Mouse (Mus musculus) neural tube, embryonic 11.5 days (tissue): ENCODE results near the gene Cmc2. TPM values are rescaled to one million over a fixed set of nuclear protein-coding genes. Genes with fewer than 3 reads are reported as not detected.

Experiments used
- ATAC-seq: fragments of 200-750 bp; cut with Nextera tagmentation; 2 replicates; pipeline ENCODE4 v1.8.0; 2017; ENCODE audit warnings: moderate number of reproducible peaks, mild to moderate bottlenecking, moderate TSS enrichment, moderate library complexity; ENCODE audit not compliant: insufficient read depth, low FRiP score, low TSS enrichment
- DNase-seq: peaks from one replicate; pipeline ENCODE4 v3.0.0-alpha.2; 2015; ENCODE audit warnings: low spot score
- H3K27ac ChIP-seq: fragments of 300-500 bp; sonication (generic); 2 replicates; pipeline ENCODE4 v1.5.1; 2014; ENCODE audit warnings: low read depth, mild to moderate bottlenecking, low read length
- H3K27me3 ChIP-seq: fragments of 300-500 bp; sonication (generic); 2 replicates; pipeline ENCODE4 v1.6.1; 2014; ENCODE audit warnings: mild to moderate bottlenecking, low read length, mixed read lengths; ENCODE audit not compliant: control insufficient read depth, insufficient read depth
- H3K36me3 ChIP-seq: fragments of 300-500 bp; sonication (generic); 2 replicates; pipeline ENCODE4 v1.6.1; 2014; ENCODE audit warnings: mild to moderate bottlenecking, low read length, moderate library complexity, mixed read lengths; ENCODE audit not compliant: control insufficient read depth, insufficient read depth
- H3K4me1 ChIP-seq: fragments of 300-500 bp; sonication (generic); 2 replicates; pipeline ENCODE4 v1.6.1; 2014; ENCODE audit warnings: low read length, mixed read lengths; ENCODE audit not compliant: control insufficient read depth, insufficient read depth
- H3K4me2 ChIP-seq: fragments of 300-500 bp; sonication (generic); 2 replicates; pipeline ENCODE4 v1.6.1; 2014; ENCODE audit warnings: low read depth, mild to moderate bottlenecking, moderate library complexity
- H3K4me3 ChIP-seq: fragments of 300-500 bp; sonication (generic); 2 replicates; pipeline ENCODE4 v1.5.1; 2014; ENCODE audit warnings: low read depth, low read length
- H3K9ac ChIP-seq: fragments of 300-500 bp; sonication (generic); 2 replicates; pipeline ENCODE4 v1.6.1; 2014; ENCODE audit warnings: mild to moderate bottlenecking, low read length
- H3K9me3 ChIP-seq: fragments of 300-500 bp; sonication (generic); 2 replicates; pipeline ENCODE4 v1.6.1; 2016; ENCODE audit warnings: low read length; ENCODE audit not compliant: control insufficient read depth
- WGBS: fragments of 180-500 bp; shearing (Covaris S2); extraction: QIAGEN DNeasy Blood & Tissue Kit; methylation state at CpG from one replicate; pipeline ENCODE4 v1.1.7; 2014; 5-methylcytosine and 5-hydroxymethylcytosine counted together
- polyA plus RNA-seq: library from polyadenylated mRNA; unstranded; fragments of >200 nt; fragmentation: Nextera tagmentation; extraction: Ambion mirVana; gene quantifications from 2 replicates; pipeline ENCODE4 v1.2.1, GENCODE M21; 2014

The Cmc2 gene
- 66.9 and 68.8 TPM in 2 replicates for polyA plus RNA-seq

DNA sequence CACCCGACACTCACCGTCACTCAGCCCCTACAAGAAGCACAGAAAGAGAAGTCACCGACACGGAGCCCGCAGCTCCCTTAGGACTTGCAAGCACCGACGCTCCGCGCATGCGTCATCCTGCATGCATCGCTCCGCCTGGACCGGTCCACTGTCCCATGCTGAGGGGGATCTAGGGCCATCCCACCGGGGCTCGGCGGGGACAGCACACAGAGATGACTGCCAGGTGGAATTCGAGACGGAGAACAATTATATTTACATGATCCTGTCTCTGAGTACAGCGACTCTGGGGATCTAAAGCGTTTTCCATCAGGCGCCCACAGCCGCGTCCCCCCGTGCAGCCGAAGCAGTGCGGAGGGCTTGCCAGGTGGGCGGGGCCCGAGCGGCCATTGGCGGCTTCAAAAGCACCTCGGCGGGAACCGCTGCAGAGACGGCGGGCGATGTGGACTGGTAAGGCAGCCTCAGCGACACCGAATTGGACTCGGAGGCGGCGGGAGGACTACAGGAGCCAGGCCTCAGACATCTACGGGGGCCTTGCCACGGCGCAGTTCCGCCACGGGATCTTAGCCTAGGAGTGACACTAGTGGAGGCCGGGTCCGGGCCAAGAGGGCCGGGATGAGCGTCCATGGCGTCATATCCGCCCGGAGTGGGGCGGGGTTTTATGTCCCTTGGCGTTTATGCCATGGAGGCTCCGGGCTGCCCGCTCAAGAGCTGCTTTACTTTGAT is at the start of gene Cmc2, which contains the start of gene Cenpn:
Gene Cmc2, minus strand, starts transcription at position 119 of the 723 bp plus-strand sequence.
Gene Cenpn, plus strand, starts transcription at position 394 of the 723 bp plus-strand sequence.
- H3K4me3 ChIP-seq: peak within 1 kb of the TSS; percentile 72
- peak within 1 kb of the TSS; percentile 76 for H3K4me2 ChIP-seq
- peak within 1 kb of the TSS; percentile 46 for H3K9ac ChIP-seq
- no peaks in the 10 kb centered on the region for H3K27me3 ChIP-seq
- peaks cover 3% of the 10 kb centered on the region; the same call in 1 of the 2 replicates for H3K4me1 ChIP-seq
- DNase-seq (peak; percentile 96), ATAC-seq (peak; percentile 97)
- 0 out of 2 replicates have a peak within 1 kb of the TSS, but pooled peaks have one; percentile 61 for H3K27ac ChIP-seq
- H3K36me3 ChIP-seq: no peaks in the 10 kb centered on the region
- under 1% methylated on average over 57 of the region's 57 CpGs for WGBS
- H3K9me3 ChIP-seq: no peaks in the 10 kb centered on the region

DNA sequence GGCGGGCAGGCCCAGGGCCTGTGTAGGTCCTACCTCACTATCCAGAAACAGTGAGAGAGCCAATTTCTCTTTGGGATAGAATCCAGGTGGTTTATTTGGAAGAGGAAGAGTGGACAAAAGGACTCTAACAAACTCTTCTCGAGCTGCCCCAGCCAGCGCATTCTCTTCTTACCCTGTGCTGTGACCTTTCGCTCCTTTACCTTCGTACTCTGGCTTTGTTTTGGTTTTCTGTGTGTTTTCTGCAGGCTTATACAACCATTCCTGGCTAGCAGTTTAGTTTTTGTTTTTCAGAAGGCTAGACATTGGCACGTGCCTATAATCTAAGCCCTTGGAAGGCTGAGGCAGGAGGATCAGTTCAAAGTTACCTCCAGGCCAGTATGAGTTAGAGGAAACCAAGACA is 48.3 kb upstream of the Cmc2 start:
- Histone ChIP-seq H3K36me3 (no peaks in the 10 kb centered on the region), H3K4me3 (no peak overlapping the region), H3K9ac (no peak overlapping the region), H3K4me2 (no peak overlapping the region), H3K4me1 (no peaks in the 10 kb centered on the region), H3K9me3 (no peaks in the 10 kb centered on the region), H3K27ac (no peak overlapping the region), H3K27me3 (no peaks in the 10 kb centered on the region)
- no peak for DNase-seq
- WGBS: 83% methylated on average over 6 of the region's 6 CpGs
- ATAC-seq: no peak

DNA sequence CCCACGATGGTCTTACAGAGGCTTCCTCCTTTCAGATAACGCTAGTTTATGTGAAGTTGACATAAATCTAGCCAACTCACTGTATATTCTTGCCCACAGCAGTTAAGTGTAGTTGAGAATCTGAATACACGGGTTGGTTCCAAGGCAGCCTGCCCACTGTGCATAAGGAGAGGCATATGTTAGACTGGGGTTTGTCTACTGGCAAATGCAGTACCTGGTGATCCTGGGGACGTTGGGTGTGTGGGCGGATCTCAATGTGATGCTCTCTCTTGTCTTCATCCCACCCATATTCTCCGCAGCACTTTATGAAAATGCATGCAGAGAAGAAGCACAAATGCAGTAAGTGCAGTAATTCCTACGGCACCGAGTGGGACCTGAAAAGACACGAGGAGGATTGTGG is 33.2 kb upstream of the Cmc2 start:
- Histone ChIP-seq H3K27ac (no peak overlapping the region), H3K4me1 (no peaks in the 10 kb centered on the region), H3K9ac (no peak overlapping the region), H3K9me3 (no peaks in the 10 kb centered on the region), H3K4me2 (no peak overlapping the region), H3K27me3 (no peaks in the 10 kb centered on the region), H3K36me3 (peaks cover 7% of the 10 kb centered on the region), H3K4me3 (no peak overlapping the region)
- WGBS: 93% methylated on average over 9 of the region's 9 CpGs
- ATAC-seq (no peak), DNase-seq (no peak)

GRCm38 (mm10) chr8:116952428-116952827 is 31.2 kb upstream of the Cmc2 start:
- no peak overlapping the region for H3K4me2 ChIP-seq
- H3K36me3 ChIP-seq: peaks cover 7% of the 10 kb centered on the region

GRCm38 (mm10) chr8:116951778-116952177 is 30.5 kb upstream of the Cmc2 start:
- H3K4me1 ChIP-seq: no peaks in the 10 kb centered on the region
- H3K27ac ChIP-seq: no peak overlapping the region
- no peaks in the 10 kb centered on the region for H3K9me3 ChIP-seq
- peaks cover 5% of the 10 kb centered on the region for H3K36me3 ChIP-seq
- 92% methylated on average over 2 of the region's 2 CpGs for WGBS
- H3K4me3 ChIP-seq: no peak overlapping the region
- ATAC-seq (no peak), DNase-seq (no peak)
- H3K27me3 ChIP-seq: no peaks in the 10 kb centered on the region
- H3K4me2 ChIP-seq: no peak overlapping the region
- H3K9ac ChIP-seq: no peak overlapping the region

More at GRCm38 (mm10) chr8:116952428-116952827, 31.2 kb upstream of the Cmc2 start:
- Histone ChIP-seq H3K27me3 (no peaks in the 10 kb centered on the region), H3K9me3 (no peaks in the 10 kb centered on the region), H3K4me3 (no peak overlapping the region), H3K4me1 (no peaks in the 10 kb centered on the region), H3K9ac (no peak overlapping the region), H3K27ac (no peak overlapping the region)
- ATAC-seq: no peak
- 94% methylated on average over 8 of the region's 8 CpGs for WGBS
- no peak for DNase-seq

- Histone ChIP-seq H3K4me3 (no peak overlapping the region), H3K4me1 (no peaks in the 10 kb centered on the region), H3K27ac (no peak overlapping the region), H3K36me3 (peaks cover 2% of the 10 kb centered on the region), H3K4me2 (no peak overlapping the region), H3K9me3 (no peaks in the 10 kb centered on the region), H3K9ac (no peak overlapping the region), H3K27me3 (no peaks in the 10 kb centered on the region)
- DNase-seq: no peak
- 87% methylated on average over 5 of the region's 5 CpGs for WGBS
- no peak for ATAC-seq
Observed at GRCm38 (mm10) chr8:116951369-116951768, 30.1 kb upstream of the Cmc2 start.

- WGBS: 83% methylated on average over 7 of the region's 7 CpGs
- no peak overlapping the region for H3K9ac ChIP-seq
- H3K9me3 ChIP-seq: no peaks in the 10 kb centered on the region
- peaks cover 9% of the 10 kb centered on the region for H3K4me1 ChIP-seq
- no peaks in the 10 kb centered on the region for H3K27me3 ChIP-seq
- H3K27ac ChIP-seq: no peak overlapping the region
- ATAC-seq: no peak
- H3K4me2 ChIP-seq: no peak overlapping the region
- H3K4me3 ChIP-seq: no peak overlapping the region
- H3K36me3 ChIP-seq: no peaks in the 10 kb centered on the region
- no peak for DNase-seq
Observed at GRCm38 (mm10) chr8:116947589-116947988, 26.3 kb upstream of the Cmc2 start.

DNA sequence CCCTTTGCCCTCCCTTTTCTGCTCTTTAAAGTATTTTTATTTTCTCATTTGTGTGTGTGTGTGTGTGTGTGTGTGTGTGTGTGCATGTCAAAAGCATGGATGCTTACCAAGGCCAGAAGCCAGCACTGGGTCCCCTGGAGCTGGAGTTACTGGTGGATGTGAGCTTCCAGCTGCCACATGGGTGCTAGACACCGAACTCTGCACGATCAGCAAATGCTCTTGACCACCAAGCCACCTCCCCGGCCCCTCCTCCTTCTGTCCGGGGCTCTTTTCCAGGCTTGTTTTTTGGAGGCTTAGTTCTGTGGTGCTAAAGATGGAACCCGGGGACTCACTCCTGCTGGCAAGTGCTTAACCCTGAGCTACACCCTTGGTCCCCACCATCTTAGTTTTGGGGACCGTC is 25.6 kb upstream of the Cmc2 start:
- DNase-seq (no peak), ATAC-seq (no peak)
- Histone ChIP-seq H3K4me3 (no peak overlapping the region), H3K4me1 (peaks cover 9% of the 10 kb centered on the region), H3K27me3 (no peaks in the 10 kb centered on the region), H3K4me2 (no peak overlapping the region), H3K9me3 (no peaks in the 10 kb centered on the region), H3K36me3 (no peaks in the 10 kb centered on the region), H3K9ac (no peak overlapping the region), H3K27ac (no peak overlapping the region)
- WGBS: 87% methylated on average over 6 of the region's 6 CpGs

GRCm38 (mm10) chr8:116946268-116946838 is 25.1 kb upstream of the Cmc2 start:
- no peaks in the 10 kb centered on the region for H3K27me3 ChIP-seq
- H3K36me3 ChIP-seq: no peaks in the 10 kb centered on the region
- ATAC-seq (no peak), DNase-seq (no peak)
- H3K27ac ChIP-seq: no peak overlapping the region
- no peak overlapping the region for H3K4me2 ChIP-seq
- no peaks in the 10 kb centered on the region for H3K9me3 ChIP-seq
- no peak overlapping the region for H3K4me3 ChIP-seq
- 85% methylated on average over 21 of the region's 21 CpGs for WGBS
- peaks cover 9% of the 10 kb centered on the region for H3K4me1 ChIP-seq
- H3K9ac ChIP-seq: no peak overlapping the region
